Mouse (Mus musculus) embryonic facial prominence, embryonic 14.5 days (tissue): ENCODE results near the gene Map4k5. TPM values are rescaled to one million over a fixed set of nuclear protein-coding genes. Genes with fewer than 3 reads are reported as not detected.

Experiments used
- ATAC-seq: fragments of 200-750 bp; cut with Nextera tagmentation; 2 replicates; pipeline ENCODE4 v1.8.0; 2017; ENCODE audit warnings: low read depth, moderate number of reproducible peaks, moderate TSS enrichment
- DNase-seq: peaks from one replicate; pipeline ENCODE4 v3.0.0-alpha.2; 2015; ENCODE audit warnings: low spot score
- H3K27ac ChIP-seq: fragments of 300-500 bp; sonication (generic); replicated peaks from 2 replicates; pipeline ENCODE4 v1.5.1; 2014; ENCODE audit warnings: low read depth, mild to moderate bottlenecking, low read length, moderate library complexity
- H3K27me3 ChIP-seq: fragments of 300-500 bp; sonication (generic); replicated peaks from 2 replicates; pipeline ENCODE4 v1.6.1; 2014; ENCODE audit warnings: low read length; ENCODE audit not compliant: control insufficient read depth, insufficient read depth
- H3K36me3 ChIP-seq: fragments of 300-500 bp; sonication (generic); 2 replicates; pipeline ENCODE4 v1.6.1; 2014; ENCODE audit warnings: low read length, mixed read lengths; ENCODE audit not compliant: control insufficient read depth, insufficient read depth
- H3K4me1 ChIP-seq: fragments of 300-500 bp; sonication (generic); 2 replicates; pipeline ENCODE4 v1.6.1; 2014; ENCODE audit warnings: antibody characterized with exemption, low read length; ENCODE audit not compliant: control insufficient read depth, insufficient read depth
- H3K4me2 ChIP-seq: fragments of 300-500 bp; sonication (generic); 2 replicates; pipeline ENCODE4 v1.6.1; 2014; ENCODE audit warnings: low read depth, mild to moderate bottlenecking, low read length, moderate library complexity, mixed read lengths
- H3K4me3 ChIP-seq: fragments of 300-500 bp; sonication (generic); 2 replicates; pipeline ENCODE4 v1.5.1; 2014; ENCODE audit warnings: low read depth, mild to moderate bottlenecking, low read length
- H3K9ac ChIP-seq: fragments of 300-500 bp; sonication (generic); 2 replicates; pipeline ENCODE4 v1.6.1; 2014; ENCODE audit warnings: low read depth, mild to moderate bottlenecking, low read length, moderate library complexity, mixed read lengths
- H3K9me3 ChIP-seq: fragments of 300-500 bp; sonication (generic); 2 replicates; pipeline ENCODE4 v1.6.1; 2016; ENCODE audit warnings: low read length; ENCODE audit not compliant: control insufficient read depth
- WGBS: fragments of 180-500 bp; shearing (Covaris S2); extraction: QIAGEN DNeasy Blood & Tissue Kit; methylation state at CpG from one replicate; pipeline ENCODE4 v1.1.7; 2014; 5-methylcytosine and 5-hydroxymethylcytosine counted together
- polyA plus RNA-seq: library from polyadenylated mRNA; unstranded; fragments of >200 nt; fragmentation: Nextera tagmentation; extraction: Ambion mirVana; gene quantifications from 2 replicates; pipeline ENCODE4 v1.2.1, GENCODE M21; 2014

Gene Map4k5
- polyA plus RNA-seq, 1 experiment from 2014 or later, result 45.2 TPM

GRCm38 (mm10) chr12:69858847-69859246, 34.2 kb downstream of the Map4k5 start:
- no peak overlapping the region for H3K4me2 ChIP-seq
- no peak overlapping the region for H3K9ac ChIP-seq
- H3K9me3 ChIP-seq, result no peaks in the 10 kb centered on the region
- ATAC-seq, result no peak
- no peak for DNase-seq
- 91% methylated on average over 4 of the region's 4 CpGs for WGBS
- H3K4me1 ChIP-seq, result no peaks in the 10 kb centered on the region
- H3K27me3 ChIP-seq, result no peaks in the 10 kb centered on the region
- no peak overlapping the region for H3K27ac ChIP-seq
- H3K36me3 ChIP-seq, result peaks cover 16% of the 10 kb centered on the region
- no peak overlapping the region for H3K4me3 ChIP-seq

GRCm38 (mm10) chr12:69857597-69857996, 35.4 kb downstream of the Map4k5 start:
- WGBS, result 97% methylated on average over 2 of the region's 2 CpGs
- DNase-seq (no peak), ATAC-seq (no peak)
- H3K27ac ChIP-seq, result no peak overlapping the region
- no peak overlapping the region for H3K4me3 ChIP-seq
- no peak overlapping the region for H3K4me2 ChIP-seq
- no peaks in the 10 kb centered on the region for H3K4me1 ChIP-seq
- H3K27me3 ChIP-seq, result no peaks in the 10 kb centered on the region
- H3K9me3 ChIP-seq, result no peaks in the 10 kb centered on the region
- peaks cover 14% of the 10 kb centered on the region for H3K36me3 ChIP-seq
- no peak overlapping the region for H3K9ac ChIP-seq

- H3K27me3 ChIP-seq, result no peaks in the 10 kb centered on the region
- H3K27ac ChIP-seq, result no peak overlapping the region
- WGBS, result 91% methylated on average over 10 of the region's 10 CpGs
- peaks cover 25% of the 10 kb centered on the region for H3K36me3 ChIP-seq
- H3K4me3 ChIP-seq, result no peak overlapping the region
- H3K4me1 ChIP-seq, result no peaks in the 10 kb centered on the region
- H3K4me2 ChIP-seq, result no peak overlapping the region
- DNase-seq (no peak), ATAC-seq (no peak)
- H3K9me3 ChIP-seq, result no peaks in the 10 kb centered on the region
- no peak overlapping the region for H3K9ac ChIP-seq
Observed at GRCm38 (mm10) chr12:69856398-69856797, 36.6 kb downstream of the Map4k5 start.

GRCm38 (mm10) chr12:69855641-69856300, 37.2 kb downstream of the Map4k5 start:
- Histone ChIP-seq H3K9ac (no peak overlapping the region), H3K4me2 (no peak overlapping the region)
- WGBS, result 93% methylated on average over 12 of the region's 12 CpGs

GRCm38 (mm10) chr12:69853942-69854341, 39.1 kb downstream of the Map4k5 start:
- DNase-seq, result no peak
- Histone ChIP-seq H3K36me3 (peaks cover 36% of the 10 kb centered on the region), H3K4me1 (no peaks in the 10 kb centered on the region), H3K9ac (no peak overlapping the region), H3K4me2 (no peak overlapping the region), H3K4me3 (no peak overlapping the region), H3K27me3 (no peaks in the 10 kb centered on the region), H3K9me3 (no peaks in the 10 kb centered on the region), H3K27ac (no peak overlapping the region)
- WGBS, result 90% methylated on average over 2 of the region's 2 CpGs
- no peak for ATAC-seq

More at GRCm38 (mm10) chr12:69855641-69856300, 37.2 kb downstream of the Map4k5 start:
- ATAC-seq (no peak), DNase-seq (no peak)
- Histone ChIP-seq H3K9me3 (no peaks in the 10 kb centered on the region), H3K36me3 (peaks cover 30% of the 10 kb centered on the region), H3K4me1 (no peaks in the 10 kb centered on the region), H3K27ac (no peak overlapping the region), H3K27me3 (no peaks in the 10 kb centered on the region), H3K4me3 (no peak overlapping the region)

GRCm38 (mm10) chr12:69853387-69853786, 39.6 kb downstream of the Map4k5 start:
- DNase-seq, result no peak
- H3K36me3 ChIP-seq, result peaks cover 38% of the 10 kb centered on the region
- WGBS, result 84% methylated on average over 11 of the region's 11 CpGs
- H3K27ac ChIP-seq, result no peak overlapping the region
- no peak for ATAC-seq
- no peaks in the 10 kb centered on the region for H3K27me3 ChIP-seq
- no peak overlapping the region for H3K4me3 ChIP-seq
- H3K9me3 ChIP-seq, result no peaks in the 10 kb centered on the region
- H3K4me1 ChIP-seq, result no peaks in the 10 kb centered on the region
- H3K4me2 ChIP-seq, result no peak overlapping the region
- H3K9ac ChIP-seq, result no peak overlapping the region

- DNase-seq (no peak), ATAC-seq (no peak)
- Histone ChIP-seq H3K36me3 (peaks cover 49% of the 10 kb centered on the region), H3K4me2 (no peak overlapping the region), H3K9me3 (no peaks in the 10 kb centered on the region), H3K4me1 (no peaks in the 10 kb centered on the region), H3K27me3 (no peaks in the 10 kb centered on the region), H3K9ac (no peak overlapping the region), H3K4me3 (no peak overlapping the region), H3K27ac (no peak overlapping the region)
- 87% methylated on average over 9 of the region's 9 CpGs for WGBS
Observed at GRCm38 (mm10) chr12:69852288-69852687, 40.7 kb downstream of the Map4k5 start.

GRCm38 (mm10) chr12:69848083-69848878, 44.7 kb downstream of the Map4k5 start:
- H3K27ac ChIP-seq, result no peak overlapping the region
- H3K9me3 ChIP-seq, result no peaks in the 10 kb centered on the region
- peaks cover 69% of the 10 kb centered on the region for H3K36me3 ChIP-seq
- H3K4me1 ChIP-seq, result no peaks in the 10 kb centered on the region; the same call in 1 of the 2 replicates
- H3K4me3 ChIP-seq, result no peak overlapping the region
- DNase-seq (no peak), ATAC-seq (no peak)
- 86% methylated on average over 12 of the region's 12 CpGs for WGBS
- no peaks in the 10 kb centered on the region for H3K27me3 ChIP-seq
- no peak overlapping the region for H3K4me2 ChIP-seq
- H3K9ac ChIP-seq, result no peak overlapping the region
